Mouse (Mus musculus) lung, embryonic 15.5 days (tissue): ENCODE data around the gene Vmn1r20. TPM values are rescaled to one million over a fixed set of nuclear protein-coding genes. Genes with fewer than 3 reads are reported as not detected.
"Not testable (repeated sequence)": the region's sequence is repeated elsewhere in the genome, so short reads cannot be mapped to it uniquely, and the experiment has no call there.

Source experiments
- ATAC-seq: fragments of 200-750 bp; cut with Nextera tagmentation; 2 replicates; pipeline ENCODE4 v1.8.0; 2017; ENCODE audit warnings: moderate number of reproducible peaks, borderline replicate concordance; ENCODE audit not compliant: low FRiP score, low TSS enrichment; ENCODE audit errors: extremely low read depth
- H3K27ac ChIP-seq: fragments of 300-500 bp; sonication (generic); 2 replicates; pipeline ENCODE4 v1.5.1; 2015; ENCODE audit warnings: moderate library complexity, mild to moderate bottlenecking, inconsistent platforms
- H3K27me3 ChIP-seq: fragments of 300-500 bp; sonication (generic); 2 replicates; pipeline ENCODE4 v1.6.1; 2015; ENCODE audit warnings: inconsistent platforms
- H3K36me3 ChIP-seq: fragments of 300-500 bp; sonication (generic); 2 replicates; pipeline ENCODE4 v1.6.1; 2015; ENCODE audit warnings: inconsistent platforms
- H3K4me1 ChIP-seq: fragments of 300-500 bp; sonication (generic); 2 replicates; pipeline ENCODE4 v1.6.1; 2015; ENCODE audit warnings: inconsistent platforms
- H3K4me2 ChIP-seq: fragments of 300-500 bp; sonication (generic); 2 replicates; pipeline ENCODE4 v1.6.1; 2015; ENCODE audit warnings: inconsistent platforms, mild to moderate bottlenecking, moderate library complexity
- H3K4me3 ChIP-seq: fragments of 300-500 bp; sonication (generic); 2 replicates; pipeline ENCODE4 v1.5.1; 2015; ENCODE audit warnings: mild to moderate bottlenecking, inconsistent platforms
- H3K9ac ChIP-seq: fragments of 300-500 bp; sonication (generic); 2 replicates; pipeline ENCODE4 v1.6.1; 2015; ENCODE audit warnings: inconsistent platforms
- H3K9me3 ChIP-seq: fragments of 300-500 bp; sonication (generic); 2 replicates; pipeline ENCODE4 v1.6.1; 2016; ENCODE audit warnings: inconsistent platforms
- WGBS: fragments of 180-500 bp; shearing (Covaris S2); methylation state at CpG from one replicate; pipeline ENCODE4 v1.1.7; 2015; 5-methylcytosine and 5-hydroxymethylcytosine counted together
- polyA plus RNA-seq: library from polyadenylated mRNA; unstranded; fragments of >200 nt; fragmentation: Nextera tagmentation; extraction: Ambion mirVana; gene quantifications from 2 replicates; pipeline ENCODE4 v1.2.1, GENCODE M21; 2015

Vmn1r20 gene
- polyA plus RNA-seq: not detected in 2 replicates

- Histone ChIP-seq H3K4me2 (no peak within 1 kb of the TSS), H3K4me3 (no peak within 1 kb of the TSS), H3K9ac (no peak within 1 kb of the TSS), H3K4me1 (no peaks in the 10 kb centered on the region), H3K27me3 (no peaks in the 10 kb centered on the region), H3K27ac (no peak within 1 kb of the TSS), H3K9me3 (no peaks in the 10 kb centered on the region), H3K36me3 (no peaks in the 10 kb centered on the region)
- no peak for ATAC-seq
- 37% methylated on average over 1 of the region's 1 CpGs for WGBS
Measured at GRCm38 (mm10) chr6:57428630-57429029, at the start of gene Vmn1r20. Gene Vmn1r20 (plus strand): TSS chr6:57428930.

- no peaks in the 10 kb centered on the region for H3K36me3 ChIP-seq
- H3K27ac ChIP-seq: no peak within 1 kb of the TSS
- no peak within 1 kb of the TSS for H3K4me3 ChIP-seq
- ATAC-seq: no peak
- no peak within 1 kb of the TSS for H3K4me2 ChIP-seq
- no peaks in the 10 kb centered on the region for H3K4me1 ChIP-seq
- H3K9me3 ChIP-seq: no peaks in the 10 kb centered on the region
- no peaks in the 10 kb centered on the region for H3K27me3 ChIP-seq
- no peak within 1 kb of the TSS for H3K9ac ChIP-seq
Measured at GRCm38 (mm10) chr6:57395683-57396082, 33.0 kb upstream of the Vmn1r20 start, which contains the start of gene Vmn1r18. Gene Vmn1r18 (minus strand): TSS chr6:57395783.

- H3K9ac ChIP-seq, H3K36me3 ChIP-seq, H3K4me2 ChIP-seq, H3K27me3 ChIP-seq, H3K4me1 ChIP-seq, H3K27ac ChIP-seq, H3K4me3 ChIP-seq, ATAC-seq, H3K9me3 ChIP-seq: not testable (repeated sequence)
- 56% methylated on average over 3 of the region's 3 CpGs for WGBS
Measured at GRCm38 (mm10) chr6:57403480-57403879, 25.2 kb upstream of the Vmn1r20 start, which contains the start of gene Vmn1r19. Gene Vmn1r19 (plus strand): TSS chr6:57403780.

GRCm38 (mm10) chr6:57431196-57431595, 2.5 kb downstream of the Vmn1r20 start:
- Histone ChIP-seq H3K4me3 (no peak overlapping the region), H3K9ac (no peak overlapping the region), H3K27ac (no peak overlapping the region), H3K4me2 (no peak overlapping the region), H3K36me3 (no peaks in the 10 kb centered on the region), H3K4me1 (no peaks in the 10 kb centered on the region), H3K9me3 (no peaks in the 10 kb centered on the region), H3K27me3 (no peaks in the 10 kb centered on the region)
- ATAC-seq: no peak
- WGBS: 68% methylated on average over 1 of the region's 1 CpGs

- H3K4me1 ChIP-seq, H3K27ac ChIP-seq, H3K4me3 ChIP-seq, H3K27me3 ChIP-seq, H3K9ac ChIP-seq, H3K4me2 ChIP-seq, H3K36me3 ChIP-seq, H3K9me3 ChIP-seq, ATAC-seq: not testable (repeated sequence)
- 12% methylated on average over 3 of the region's 3 CpGs for WGBS
Measured at GRCm38 (mm10) chr6:57468161-57468560, 39.4 kb downstream of the Vmn1r20 start.

Other genes starting within 250 kb of the Vmn1r20 start
- not detected in 2 replicates for gene Vmn1r13, start 225.6 kb upstream of the Vmn1r20 start, polyA plus RNA-seq
- not detected in 2 replicates for gene Vmn1r14, start 197.2 kb upstream of the Vmn1r20 start, polyA plus RNA-seq
- not detected in 2 replicates for gene Vmn1r15, start 171.0 kb upstream of the Vmn1r20 start, polyA plus RNA-seq
- not detected in 2 replicates for gene Vmn1r16, start 99.4 kb upstream of the Vmn1r20 start, polyA plus RNA-seq
- not detected in 2 replicates for gene Vmn1r17, start 65.2 kb upstream of the Vmn1r20 start, polyA plus RNA-seq
- not detected in 2 replicates for gene Vmn1r18, start 33.1 kb upstream of the Vmn1r20 start, polyA plus RNA-seq
- gene Vmn1r19, start 25.1 kb upstream of the Vmn1r20 start, polyA plus RNA-seq: not detected in 2 replicates
- 5.9 and 6.4 TPM in 2 replicates for gene Ppm1k, start 106.5 kb downstream of the Vmn1r20 start, polyA plus RNA-seq
- 2.9 and 3.7 TPM in 2 replicates for gene Herc6, start 152.1 kb downstream of the Vmn1r20 start, polyA plus RNA-seq